Mouse (Mus musculus) ES-E14 (cell line): Measurements from ENCODE around the gene Erp27.

Experiments
- HCFC1 ChIP-seq: IDR thresholded peaks from 2 replicates; pipeline ENCODE4 v1.6.1; 2012; ENCODE audit warnings: low read length, inconsistent platforms, borderline replicate concordance; ENCODE audit not compliant: insufficient read depth
- ZC3H11A ChIP-seq: IDR thresholded peaks from 2 replicates; pipeline ENCODE4 v1.6.1; 2012; ENCODE audit warnings: low read depth, mild to moderate bottlenecking, inconsistent platforms, low read length, borderline replicate concordance
- ZNF384 ChIP-seq: IDR thresholded peaks from 2 replicates; pipeline ENCODE4 v1.6.1; 2012; ENCODE audit warnings: low read depth, low read length, inconsistent platforms

- TF ChIP-seq HCFC1 (no peak), ZC3H11A (no peak), ZNF384 (no peak)
Observed at GRCm38 (mm10) chr6:136912751-136913265, 9.2 kb downstream of the Erp27 start.
